Mouse (Mus musculus) natural killer cell, adult 2 months (primary cell): ENCODE results near the gene Atp2b2.

Experiments
- DNase-seq, 2 experiments: peaks; one replicate each; pipeline ENCODE4 v3.0.0; 2022; ENCODE audit warnings: low spot score in 2 of 2

The Atp2b2 gene

DNA sequence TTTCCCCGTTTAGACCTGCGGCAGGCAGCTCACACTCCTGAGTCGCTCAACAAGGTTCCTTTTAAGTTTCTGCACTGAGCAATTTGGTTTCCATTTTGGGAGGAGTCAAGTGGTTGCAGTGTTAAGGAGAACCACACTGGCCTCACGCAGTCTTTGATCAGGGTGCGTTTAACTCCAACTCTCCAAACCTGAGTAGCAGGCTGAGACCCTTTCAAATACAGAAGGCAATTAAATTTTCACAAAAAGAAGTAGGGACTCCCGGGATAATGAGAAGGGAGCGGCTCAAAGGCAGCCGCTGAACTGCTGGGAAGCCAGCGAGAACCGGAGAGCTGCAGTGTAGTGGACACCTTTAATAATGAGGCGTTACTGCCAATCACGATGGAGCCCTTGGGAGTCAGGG lies 100.1 kb downstream of the Atp2b2 start:
- DNase-seq, result no peak

DNA sequence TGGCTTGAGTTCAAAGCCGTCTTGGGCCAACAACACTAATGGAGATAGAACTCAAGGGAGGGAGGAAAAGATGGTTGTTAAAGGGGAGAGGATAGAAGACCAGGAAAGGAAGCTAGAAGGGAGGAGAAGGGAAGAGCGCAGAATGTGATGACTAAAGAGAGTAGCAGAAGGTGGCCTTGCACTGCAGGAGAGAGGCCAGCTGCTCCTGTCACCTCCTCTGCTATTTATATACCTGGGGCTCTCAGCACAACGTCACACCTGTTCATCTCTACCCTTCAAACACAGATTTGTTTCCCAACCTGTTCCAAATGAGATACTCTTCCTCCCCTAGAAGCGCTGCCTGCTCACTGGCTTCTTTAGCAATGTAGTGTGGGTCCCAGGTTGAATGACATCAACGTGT lies 101.1 kb downstream of the Atp2b2 start:
- no peak for DNase-seq

DNA sequence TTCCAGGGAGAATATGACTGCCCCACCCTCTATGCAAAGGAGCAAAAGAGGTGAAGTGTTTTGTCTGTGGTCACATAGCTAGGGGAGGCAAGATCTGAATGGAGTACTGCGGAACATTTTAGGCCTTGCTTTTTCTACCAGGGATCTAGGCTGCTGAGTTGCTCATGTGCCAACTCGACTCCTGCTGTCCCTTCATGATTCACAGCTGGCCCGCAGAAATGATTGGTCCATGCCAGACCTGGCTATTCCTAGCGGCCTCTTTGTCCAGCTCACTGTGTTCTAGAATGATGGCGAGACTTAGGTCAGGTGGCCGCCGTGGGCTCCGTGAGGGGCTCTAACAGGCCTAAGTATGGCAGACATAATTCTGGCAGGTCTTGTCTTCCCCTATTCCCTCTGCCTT lies 103.0 kb downstream of the Atp2b2 start:
- DNase-seq, result no peak

DNA sequence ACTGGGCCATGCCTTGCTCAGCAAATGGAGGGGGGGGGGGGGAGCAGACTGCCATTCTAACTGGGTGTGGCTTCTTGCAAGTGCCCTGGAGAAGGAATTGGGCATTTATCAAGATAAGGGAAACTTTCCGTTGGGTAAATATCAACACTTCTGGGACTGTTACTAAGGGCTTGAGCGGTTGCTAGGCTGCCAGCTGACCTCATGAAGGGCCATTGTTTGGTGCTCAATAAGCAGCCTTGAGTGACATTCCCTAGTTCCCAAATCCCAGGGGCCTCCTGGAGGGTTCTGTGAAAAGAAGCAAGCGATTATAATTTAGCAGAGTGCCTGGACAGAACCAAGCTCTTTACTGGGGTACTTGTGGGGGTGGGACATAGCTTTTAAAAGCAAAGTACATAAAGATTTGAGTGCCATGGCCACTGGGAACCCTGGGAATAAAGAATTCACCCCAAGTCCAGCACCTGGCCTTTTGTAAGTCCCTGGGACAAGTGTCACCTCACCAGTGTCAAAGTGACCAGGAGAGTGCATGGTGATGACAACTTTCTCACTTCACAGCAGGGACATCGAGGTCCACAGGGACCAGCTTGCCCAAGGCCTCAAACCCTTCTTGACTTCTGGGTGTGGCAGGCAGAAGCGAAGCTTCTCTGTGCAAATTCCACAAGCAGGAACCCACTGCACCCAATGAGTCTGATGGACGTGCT lies 105.5 kb downstream of the Atp2b2 start:
- DNase-seq, result no peak

DNA sequence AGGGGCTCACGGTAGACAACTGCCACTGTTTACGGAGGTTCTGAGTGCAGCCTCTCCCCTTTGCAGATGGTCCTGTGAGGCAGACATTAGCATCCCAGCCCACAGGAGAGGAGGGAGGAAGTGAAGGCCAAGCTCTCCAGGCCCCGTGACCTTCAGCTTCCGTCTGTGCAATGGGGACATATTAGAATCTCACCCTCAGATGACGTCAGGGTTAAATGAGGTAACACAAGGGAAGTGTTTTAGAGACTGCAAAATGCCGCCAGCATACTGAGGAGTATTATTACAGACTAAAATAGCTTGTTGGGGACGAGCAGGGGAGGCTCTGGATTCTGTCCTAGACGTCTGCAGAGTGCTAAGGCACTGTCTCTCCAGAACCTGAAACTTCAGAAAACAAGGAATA lies 106.3 kb downstream of the Atp2b2 start:
- no peak for DNase-seq

DNA sequence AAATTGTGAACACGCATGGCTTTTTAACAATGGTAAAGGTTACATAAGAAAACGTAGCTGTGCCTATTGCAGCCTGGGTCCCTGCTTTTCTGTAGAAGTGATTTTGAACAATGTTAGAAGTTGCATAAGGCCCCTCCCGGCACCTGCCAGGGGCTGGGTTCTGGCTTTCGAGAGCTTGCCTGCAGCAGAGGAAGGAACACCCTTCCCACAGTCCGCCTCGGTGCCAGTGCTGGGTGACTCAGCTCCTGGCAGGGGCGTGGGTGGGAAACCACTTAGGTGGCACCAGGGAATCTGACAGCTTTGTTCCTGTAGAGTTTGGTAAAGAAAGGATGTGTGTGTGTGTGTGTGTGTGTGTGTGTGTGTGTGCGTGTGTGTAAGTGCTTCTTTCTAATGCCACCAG lies 107.7 kb downstream of the Atp2b2 start:
- DNase-seq, result peak; percentile 15 to 42

DNA sequence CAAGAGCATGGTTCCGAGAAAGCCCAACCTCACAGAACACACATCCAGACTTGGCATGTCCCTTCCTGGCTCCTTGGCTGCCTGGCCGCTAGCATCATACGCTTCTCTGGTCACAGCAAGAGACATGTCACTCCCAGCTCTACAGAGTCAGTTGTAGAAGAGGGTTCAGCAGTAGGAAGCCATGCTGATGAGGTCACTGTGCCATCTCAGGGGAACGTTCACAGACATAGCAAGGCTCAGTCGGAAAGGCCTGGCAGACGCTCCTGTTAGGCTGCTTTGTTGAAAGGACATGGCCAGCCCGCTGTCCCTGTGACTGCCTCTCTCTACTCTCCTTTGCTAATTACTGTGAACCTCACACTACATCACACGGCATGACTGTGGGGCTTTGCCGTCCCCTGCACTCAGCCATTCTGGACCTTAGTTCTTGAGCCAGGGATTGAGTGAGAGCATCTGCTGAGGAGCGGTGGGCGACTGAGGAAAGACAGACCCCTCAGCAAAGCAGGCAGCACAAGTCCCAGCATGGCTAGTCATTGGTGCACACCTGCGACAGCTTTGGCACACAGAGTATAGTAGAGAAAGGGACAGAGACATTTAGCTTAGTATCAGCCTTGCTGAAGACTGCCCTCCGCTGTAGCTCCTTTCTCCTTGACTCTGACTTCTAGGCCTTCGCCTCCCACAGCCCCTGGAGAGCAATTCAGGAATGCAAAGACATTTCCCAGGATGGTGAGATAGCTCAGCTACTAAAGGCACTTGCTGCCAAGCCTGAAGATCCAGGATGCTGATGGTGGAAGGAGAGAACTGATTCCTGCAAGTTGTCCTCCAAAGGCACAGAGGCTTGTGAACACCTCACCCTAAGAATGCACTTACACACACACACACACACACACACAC lies 108.9 kb downstream of the Atp2b2 start:
- no peak for DNase-seq

DNA sequence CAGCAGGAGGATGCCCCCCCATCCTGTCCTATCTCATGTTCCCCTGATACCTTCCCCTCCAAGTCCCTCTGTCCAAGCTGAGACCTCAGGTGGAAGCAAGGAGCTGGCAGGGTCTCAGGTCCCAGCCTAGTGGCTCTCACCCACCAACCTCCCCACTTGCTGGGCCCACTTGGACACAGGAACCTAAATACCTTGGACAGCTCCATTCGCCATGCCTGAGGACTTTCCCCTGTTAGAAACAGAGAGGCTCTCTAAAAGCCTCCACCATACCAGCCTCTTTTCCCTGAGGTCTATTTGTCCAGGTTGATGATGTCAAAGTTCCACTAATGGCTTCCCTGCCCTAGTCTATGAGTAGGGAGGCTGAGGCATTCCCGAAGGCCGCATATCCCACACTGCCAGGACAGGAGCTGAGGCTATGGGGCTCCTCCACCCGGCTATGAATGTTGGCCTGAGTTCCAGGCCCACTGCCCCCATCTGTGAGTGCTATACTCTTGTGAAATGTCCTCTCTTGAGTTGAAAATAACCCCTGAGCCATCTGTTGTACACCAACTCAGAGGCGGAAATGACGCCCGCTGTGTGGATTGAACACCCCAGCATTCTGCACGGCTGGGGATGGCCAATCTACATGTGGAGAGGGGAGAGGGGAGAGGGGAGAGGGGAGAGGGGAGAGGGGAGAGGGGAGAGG lies 113.1 kb downstream of the Atp2b2 start:
- no peak for DNase-seq

DNA sequence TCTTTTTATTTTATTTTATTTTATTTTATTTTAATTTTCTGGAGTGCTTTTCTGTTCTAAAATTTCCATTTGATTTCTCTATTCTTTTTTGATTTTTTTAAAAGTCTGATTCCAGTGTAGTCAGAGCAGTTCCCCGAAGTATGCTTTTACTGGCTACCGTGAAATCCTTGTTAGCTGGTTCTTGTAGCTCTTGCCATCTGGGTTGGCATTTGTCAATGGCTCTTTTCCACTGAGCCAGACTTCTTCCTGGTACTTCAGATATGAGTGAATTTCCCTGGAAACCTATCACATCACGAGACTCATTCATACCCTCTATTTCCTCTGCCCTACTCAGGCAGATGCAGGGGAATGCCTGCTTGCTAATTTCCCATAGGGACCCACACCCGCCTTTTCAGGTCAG lies 119.2 kb downstream of the Atp2b2 start:
- DNase-seq, result no peak

DNA sequence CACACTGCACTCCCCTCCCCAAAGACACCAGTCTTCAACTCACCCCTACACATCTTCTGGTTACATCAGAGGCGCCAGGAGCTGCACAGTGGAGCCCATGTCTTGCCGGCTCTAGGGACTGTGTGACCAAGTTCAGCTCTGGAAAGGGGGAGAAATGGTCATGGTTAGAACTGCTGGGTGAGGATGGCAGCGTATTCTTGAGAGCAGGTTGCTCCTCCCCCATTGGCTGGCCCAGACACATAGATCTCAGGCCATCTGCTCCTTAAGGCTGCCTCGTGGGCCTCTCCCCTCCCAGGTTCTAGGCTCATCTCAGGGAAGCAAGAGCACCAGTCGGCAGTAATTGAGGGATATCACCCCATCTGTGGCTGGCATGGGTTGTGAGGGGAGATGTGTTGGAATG lies 121.9 kb downstream of the Atp2b2 start:
- DNase-seq, result no peak

DNA sequence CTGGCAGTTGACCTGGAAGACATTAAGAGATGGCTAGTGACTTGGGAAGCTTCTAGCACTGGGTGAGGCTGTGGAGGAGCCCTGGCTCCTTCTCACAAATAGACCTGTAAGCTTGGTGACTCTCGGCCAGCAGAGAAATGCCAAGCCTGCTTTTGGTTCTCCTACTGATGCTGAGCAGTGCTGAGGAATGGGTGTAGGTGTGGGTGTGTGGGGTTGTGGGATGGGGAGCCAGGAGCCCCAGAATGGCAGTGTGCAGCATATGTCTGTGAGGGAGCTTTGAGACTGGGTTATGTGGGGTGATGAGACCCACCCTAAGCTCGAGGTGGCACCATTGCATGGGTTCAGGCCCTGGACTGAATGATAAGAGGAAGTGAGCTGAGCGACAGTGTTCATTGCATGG lies 129.7 kb downstream of the Atp2b2 start:
- DNase-seq, result no peak

DNA sequence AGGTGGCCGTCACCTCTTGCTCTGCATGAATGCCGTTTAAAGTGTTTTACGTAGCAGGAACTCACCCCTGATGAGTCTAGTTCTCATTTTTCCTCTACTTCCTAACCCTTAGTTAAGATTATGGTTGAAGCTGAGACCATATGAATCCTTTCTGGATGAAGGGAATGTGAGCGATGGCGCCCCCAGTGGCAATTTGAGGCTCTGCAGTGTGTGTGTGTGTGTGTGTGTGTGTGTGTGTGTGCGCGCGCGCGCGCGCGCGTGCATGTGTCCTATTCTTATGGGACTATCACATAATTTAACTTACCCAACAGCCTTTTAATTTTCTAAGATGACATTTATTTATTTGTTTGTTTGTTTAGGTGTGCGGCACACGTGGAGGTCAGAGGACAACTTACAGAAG lies 131.3 kb downstream of the Atp2b2 start:
- no peak for DNase-seq

DNA sequence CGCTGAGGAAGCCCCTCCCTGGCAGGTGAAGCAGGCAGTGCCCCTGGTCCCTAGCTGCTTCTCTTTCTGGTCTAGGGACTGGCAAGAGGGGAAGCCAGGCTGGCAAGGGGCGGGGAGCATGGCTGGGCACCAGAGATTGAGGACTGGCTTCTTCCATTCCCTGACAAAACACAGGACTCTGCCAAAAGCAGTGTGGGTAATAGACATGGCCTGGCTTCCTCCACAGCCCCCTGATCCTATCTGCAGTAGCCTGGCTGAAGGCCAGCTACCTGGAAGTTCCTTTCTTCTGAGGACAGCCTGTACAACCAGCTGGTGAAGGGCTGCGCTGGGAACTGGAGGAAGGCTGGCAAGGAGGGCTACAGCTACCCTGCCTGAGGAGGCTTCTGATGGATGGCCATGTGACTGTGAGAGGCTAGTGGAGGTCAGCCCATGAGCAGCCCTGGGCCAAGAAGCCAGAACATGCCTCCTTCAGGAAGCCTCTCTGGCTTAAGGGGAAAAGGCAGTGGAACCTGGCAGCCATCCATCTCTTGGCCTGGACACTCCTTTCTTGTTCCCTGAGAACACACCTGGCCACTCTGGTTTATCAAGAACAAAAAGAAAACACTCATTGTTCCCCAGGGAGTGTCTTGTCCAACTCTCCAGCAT lies 131.9 kb downstream of the Atp2b2 start:
- no peak for DNase-seq

DNA sequence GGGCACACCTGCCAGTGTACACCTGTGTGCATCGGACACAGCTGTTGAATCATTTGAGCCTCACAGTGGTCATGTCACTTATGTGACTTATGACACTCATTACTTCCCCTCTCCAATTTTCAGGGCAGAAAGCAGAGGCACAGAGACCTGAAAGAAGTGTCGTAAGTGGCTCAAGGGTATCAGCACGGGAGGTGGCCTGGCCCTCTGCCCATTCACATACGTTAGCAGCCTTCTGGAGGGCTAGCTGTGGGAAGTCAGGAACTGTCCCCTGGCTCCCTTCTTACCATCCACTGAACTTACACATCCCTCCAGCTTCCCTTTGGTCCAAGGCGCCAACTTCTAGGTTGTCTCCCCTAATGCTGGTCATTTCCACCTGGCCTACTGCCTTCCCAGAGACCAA lies 132.6 kb downstream of the Atp2b2 start:
- no peak for DNase-seq

DNA sequence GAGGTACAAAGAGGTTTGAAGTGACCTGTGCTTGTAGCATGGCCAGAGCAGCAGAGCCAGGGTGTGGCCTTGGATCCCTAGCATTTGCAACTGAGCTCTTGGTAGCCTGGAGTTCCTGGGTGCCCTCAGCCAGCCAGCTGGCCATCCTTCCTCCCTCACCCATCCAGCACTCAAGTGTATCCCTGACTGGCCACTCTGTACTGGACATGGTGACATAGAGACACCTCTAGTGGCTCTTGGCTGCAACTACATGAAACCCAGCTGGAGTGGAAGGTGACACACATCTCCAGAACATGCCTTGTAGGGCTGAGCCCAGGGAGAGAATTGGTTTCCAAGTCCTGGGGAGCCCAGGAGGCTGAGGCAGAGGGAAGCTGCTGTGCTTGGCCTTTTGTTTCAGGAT lies 134.3 kb downstream of the Atp2b2 start:
- DNase-seq, result no peak

DNA sequence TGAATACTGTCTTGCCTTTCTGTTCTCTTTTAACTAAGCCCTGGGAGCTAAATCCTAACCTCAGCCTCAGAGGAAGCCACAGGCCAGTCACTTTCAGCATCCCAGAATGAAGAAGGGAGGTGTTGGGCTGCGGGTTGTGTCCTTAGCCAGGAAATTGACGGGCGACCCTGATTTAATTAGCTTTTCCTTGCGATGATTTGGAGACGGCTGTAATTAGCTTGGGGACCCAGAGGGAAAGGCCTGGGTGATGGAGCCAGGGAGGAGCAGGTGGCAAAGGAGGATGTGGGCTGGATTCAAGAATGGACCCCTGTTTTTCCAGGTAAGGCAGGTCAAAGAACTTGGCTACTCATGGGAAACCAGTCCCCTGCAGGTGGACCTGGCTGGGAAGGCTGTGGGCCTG lies 138.0 kb downstream of the Atp2b2 start:
- no peak for DNase-seq

DNA sequence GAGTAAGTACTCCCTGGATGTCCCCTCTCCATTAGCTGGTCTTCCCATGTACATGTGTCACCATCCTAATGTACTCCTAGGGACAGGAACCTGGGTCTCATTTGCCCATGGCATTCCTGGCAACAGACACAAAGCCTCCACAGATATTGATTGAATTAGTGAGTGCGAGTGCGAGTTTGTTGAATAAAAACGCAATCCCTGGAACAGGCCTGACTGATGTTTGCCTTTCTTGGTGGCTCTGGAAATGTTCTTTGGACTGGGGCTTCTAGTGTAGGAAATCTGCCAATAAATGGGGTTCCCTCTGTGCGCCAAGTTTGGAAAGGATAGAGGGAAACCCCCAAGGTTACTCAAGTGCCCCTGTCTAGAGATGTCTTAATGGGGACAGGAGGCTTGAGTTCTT lies 146.4 kb downstream of the Atp2b2 start:
- no peak for DNase-seq

DNA sequence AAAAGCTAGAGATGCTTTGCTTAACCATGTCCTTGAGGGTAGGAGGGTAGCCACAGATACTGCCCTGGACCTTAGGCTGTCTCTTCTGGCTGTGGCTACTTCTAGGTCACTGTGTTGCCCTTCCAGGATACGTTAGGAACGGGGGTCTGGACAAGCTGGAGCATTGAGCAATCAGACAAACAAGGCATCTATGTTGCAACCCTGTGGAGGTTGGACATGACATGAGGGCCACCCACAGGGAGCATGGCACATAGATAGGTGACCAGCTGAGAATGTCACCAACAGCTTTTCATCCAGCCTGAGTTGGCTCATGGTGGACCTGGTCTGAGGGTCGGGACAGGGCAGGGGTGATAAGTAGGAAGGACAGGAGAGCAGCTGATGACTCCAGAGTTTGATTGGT lies 148.4 kb downstream of the Atp2b2 start:
- DNase-seq, result no peak

DNA sequence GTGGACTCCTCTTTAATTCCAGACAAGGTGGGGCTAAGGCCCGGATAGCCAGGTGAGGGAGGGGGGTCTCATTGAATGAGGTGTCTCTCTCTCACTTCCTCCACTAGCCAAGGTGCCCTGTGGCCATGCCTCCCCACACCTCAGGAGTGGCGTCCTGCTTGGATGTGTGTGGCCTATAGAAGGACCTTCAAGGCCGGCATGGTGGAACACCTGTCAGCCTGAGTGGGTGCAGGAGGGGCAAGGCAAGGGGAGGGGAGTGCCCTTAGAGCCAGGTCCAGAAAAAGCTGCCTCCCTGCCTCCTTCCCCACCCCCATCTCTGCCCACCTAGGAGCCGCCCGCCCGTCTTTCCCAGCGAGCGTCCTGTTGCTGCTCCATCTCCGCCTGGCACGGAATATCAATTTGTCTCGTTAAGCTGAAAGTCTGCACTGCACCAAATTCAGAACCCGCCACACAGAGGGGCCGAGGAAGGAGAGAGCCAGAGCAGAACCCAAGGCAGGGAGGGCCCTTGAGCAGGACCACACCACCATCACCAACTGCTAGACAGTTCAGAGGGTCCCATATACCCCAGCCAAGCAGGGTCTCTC lies 150.2 kb downstream of the Atp2b2 start:
- DNase-seq, result no peak

DNA sequence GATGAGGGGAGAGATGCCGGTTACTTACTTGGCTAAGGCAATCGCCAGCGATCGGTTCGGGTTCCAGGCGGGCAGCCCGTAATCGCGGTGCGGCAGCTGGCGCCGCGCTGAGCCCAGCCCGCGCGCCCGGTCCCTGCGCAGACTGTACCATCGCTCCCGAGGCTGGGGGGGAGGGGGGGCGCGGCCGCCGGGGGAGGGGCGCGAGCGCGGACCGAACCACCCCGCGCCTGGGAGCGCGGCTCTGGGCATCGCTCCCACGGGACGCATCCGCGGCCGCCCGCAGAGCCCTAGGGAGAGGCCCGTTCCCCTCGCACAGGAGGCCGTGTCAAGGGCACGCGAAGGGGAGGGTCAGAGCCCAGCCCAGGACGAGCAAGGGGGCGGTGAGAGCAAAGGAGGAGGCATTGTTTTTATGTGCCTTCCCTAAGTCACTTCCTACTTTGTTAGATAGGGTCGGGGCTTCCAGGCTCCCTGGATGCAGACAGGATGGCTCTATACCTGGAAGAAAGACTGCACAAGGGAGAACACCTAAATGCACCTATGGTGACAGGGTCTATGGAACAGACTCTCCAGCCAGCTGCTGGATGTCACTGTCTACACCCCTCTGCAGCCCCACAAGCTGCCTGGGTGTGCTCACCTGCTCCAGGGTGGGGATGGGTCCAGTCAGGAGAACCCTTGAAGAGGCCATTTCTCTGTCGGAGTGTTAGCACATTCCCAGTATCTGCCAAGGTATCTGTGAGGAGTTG lies 151.0 kb downstream of the Atp2b2 start:
- no peak for DNase-seq

DNA sequence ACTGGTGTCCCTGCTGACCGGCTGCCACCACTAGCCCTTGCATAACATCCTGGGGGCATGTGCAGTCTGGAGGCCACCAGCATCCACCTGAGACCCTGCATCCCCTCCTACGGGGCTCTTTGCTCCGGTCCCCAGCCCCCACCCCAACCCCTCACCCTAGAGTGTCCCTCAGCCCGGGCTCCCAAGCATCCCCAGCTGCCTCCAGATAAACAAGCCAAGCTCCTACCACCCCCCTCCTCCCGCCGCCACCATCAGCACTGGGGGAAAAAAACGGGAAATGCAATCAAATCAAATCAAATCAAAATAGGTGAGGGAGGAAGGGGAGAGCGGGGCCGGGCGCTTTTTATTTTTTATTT lies 151.6 kb downstream of the Atp2b2 start:
- no peak for DNase-seq
